Mouse (Mus musculus): ENCODE data around the gene Kctd11.
A peak's percentile ranks its signal among the peaks of the same experiment; 100 is the strongest.
"Not testable (repeated sequence)": the region's sequence is repeated elsewhere in the genome, so short reads cannot be mapped to it uniquely, and the experiment has no call there.

Kctd11 gene

GRCm38 (mm10) chr11:69881787-69882670, 823 bp upstream of the Kctd11 start:
- DNase-seq (ENCODE audit: low read depth, low spot score): no peak

GRCm38 (mm10) chr11:69880506-69880852, 727 bp downstream of the Kctd11 start:
- peak; percentile 67 for DNase-seq (ENCODE audit: low read depth, low spot score)

- DNase-seq (ENCODE audit: low read depth, low spot score): no peak
These were observed 1.5 kb downstream of the Kctd11 start for GRCm38 (mm10) chr11:69879711-69880110.

- DNase-seq (ENCODE audit: low read depth, low spot score): no peak
These were observed 2.3 kb downstream of the Kctd11 start for GRCm38 (mm10) chr11:69878952-69879351.

- DNase-seq (ENCODE audit: low read depth, low spot score): peak; percentile 13
These were observed 2.8 kb downstream of the Kctd11 start for GRCm38 (mm10) chr11:69878399-69878798.

GRCm38 (mm10) chr11:69877878-69878277, 3.3 kb downstream of the Kctd11 start, which contains the start of gene Tmem95:
Tmem95 (minus strand) TSS chr11:69878018.
- no peak for DNase-seq (ENCODE audit: low read depth, low spot score)

- peak; percentile 86 for DNase-seq (ENCODE audit: low read depth, low spot score)
These were observed 4.3 kb downstream of the Kctd11 start for GRCm38 (mm10) chr11:69876867-69877266.

GRCm38 (mm10) chr11:69876186-69876585, 5.0 kb downstream of the Kctd11 start:
- DNase-seq (ENCODE audit: low read depth, low spot score): peak; percentile 57

- DNase-seq (ENCODE audit: low read depth, low spot score): no peak
These were observed 8.8 kb downstream of the Kctd11 start for GRCm38 (mm10) chr11:69872451-69872850.

- DNase-seq (ENCODE audit: low read depth, low spot score): no peak
These were observed 9.4 kb downstream of the Kctd11 start for GRCm38 (mm10) chr11:69871822-69872221.

GRCm38 (mm10) chr11:69870289-69871069, 10.7 kb downstream of the Kctd11 start:
- DNase-seq (ENCODE audit: low read depth, low spot score): no peak

GRCm38 (mm10) chr11:69867335-69867734, 13.9 kb downstream of the Kctd11 start:
- no peak for DNase-seq (ENCODE audit: low read depth, low spot score)

- no peak for DNase-seq (ENCODE audit: low read depth, low spot score)
These were observed 15.6 kb downstream of the Kctd11 start for GRCm38 (mm10) chr11:69865561-69865960.

GRCm38 (mm10) chr11:69864138-69864860, 16.9 kb downstream of the Kctd11 start:
- no peak for DNase-seq (ENCODE audit: low read depth, low spot score)

- DNase-seq (ENCODE audit: low read depth, low spot score): not testable (repeated sequence)
These were observed 17.5 kb downstream of the Kctd11 start for GRCm38 (mm10) chr11:69863729-69864128.

- DNase-seq (ENCODE audit: low read depth, low spot score): no peak
These were observed 22.9 kb downstream of the Kctd11 start, which contains the start of gene Tnk1 for GRCm38 (mm10) chr11:69858113-69858998. Tnk1 (minus strand) TSS chr11:69858730.

GRCm38 (mm10) chr11:69855347-69855746, 25.9 kb downstream of the Kctd11 start:
- DNase-seq (ENCODE audit: low read depth, low spot score): peak; percentile 24

- DNase-seq (ENCODE audit: low read depth, low spot score): no peak
These were observed 26.5 kb downstream of the Kctd11 start for GRCm38 (mm10) chr11:69854680-69855079.

GRCm38 (mm10) chr11:69853994-69854393, 27.2 kb downstream of the Kctd11 start:
- no peak for DNase-seq (ENCODE audit: low read depth, low spot score)

- DNase-seq (ENCODE audit: low read depth, low spot score): no peak
These were observed 30.5 kb downstream of the Kctd11 start for GRCm38 (mm10) chr11:69850754-69851153.

- no peak for DNase-seq (ENCODE audit: low read depth, low spot score)
These were observed 31.3 kb downstream of the Kctd11 start for GRCm38 (mm10) chr11:69849884-69850283.

All from brain, adult 2 months (tissue).